Mouse (Mus musculus): ENCODE data around the gene Oaz2. TPM values are rescaled to one million over a fixed set of nuclear protein-coding genes. Genes with fewer than 3 reads are reported as not detected.
A peak's percentile ranks its signal among the peaks of the same experiment; 100 is the strongest.

Oaz2 gene
- 33.6 and 40.3 TPM in 2 replicates for total RNA-seq (2014; fragmentation: Nextera tagmentation)
- 35.3 and 44.5 TPM in 2 replicates for total RNA-seq (2017)

- ATAC-seq (replicated peaks; ENCODE audit: poor library complexity, severe bottlenecking), result no peak
Observed at GRCm38 (mm10) chr9:65667701-65668100, at the start of gene Oaz2. TSS of gene Oaz2 (plus strand) at chr9:65668001.

- ATAC-seq (replicated peaks; ENCODE audit: poor library complexity, severe bottlenecking), result no peak
Observed at GRCm38 (mm10) chr9:65619311-65619710, 48.5 kb upstream of the Oaz2 start.

GRCm38 (mm10) chr9:65621196-65621595 is 46.6 kb upstream of the Oaz2 start:
- no peak for ATAC-seq (replicated peaks; ENCODE audit: poor library complexity, severe bottlenecking)

- ATAC-seq (replicated peaks; ENCODE audit: poor library complexity, severe bottlenecking), result no peak
Observed at GRCm38 (mm10) chr9:65621666-65622065, 46.1 kb upstream of the Oaz2 start.

- ATAC-seq (replicated peaks; ENCODE audit: poor library complexity, severe bottlenecking), result no peak
Observed at GRCm38 (mm10) chr9:65622826-65623225, 45.0 kb upstream of the Oaz2 start.

- ATAC-seq (replicated peaks; ENCODE audit: poor library complexity, severe bottlenecking), result no peak
Observed at GRCm38 (mm10) chr9:65624266-65624665, 43.5 kb upstream of the Oaz2 start.

GRCm38 (mm10) chr9:65629025-65629766 is 38.6 kb upstream of the Oaz2 start, which contains the start of gene Rbpms2:
TSS of gene Rbpms2 (plus strand) at chr9:65629648.
- 0 out of 2 replicates have a peak, but pooled peaks have one; percentile 1 for ATAC-seq (replicated peaks; ENCODE audit: poor library complexity, severe bottlenecking)

- peak; percentile 33 for ATAC-seq (replicated peaks; ENCODE audit: poor library complexity, severe bottlenecking)
Observed at GRCm38 (mm10) chr9:65629767-65630630, 37.8 kb upstream of the Oaz2 start.

- peak; percentile 16; the same call in 1 of the 2 replicates for ATAC-seq (replicated peaks; ENCODE audit: poor library complexity, severe bottlenecking)
Observed at GRCm38 (mm10) chr9:65630631-65631353, 37.0 kb upstream of the Oaz2 start.

GRCm38 (mm10) chr9:65631354-65632021 is 36.3 kb upstream of the Oaz2 start:
- ATAC-seq (replicated peaks; ENCODE audit: poor library complexity, severe bottlenecking), result peak; percentile 42

GRCm38 (mm10) chr9:65635766-65636165 is 32.0 kb upstream of the Oaz2 start:
- ATAC-seq (replicated peaks; ENCODE audit: poor library complexity, severe bottlenecking), result no peak

GRCm38 (mm10) chr9:65636926-65637325 is 30.9 kb upstream of the Oaz2 start:
- ATAC-seq (replicated peaks; ENCODE audit: poor library complexity, severe bottlenecking), result no peak

- no peak for ATAC-seq (replicated peaks; ENCODE audit: poor library complexity, severe bottlenecking)
Observed at GRCm38 (mm10) chr9:65639065-65639464, 28.7 kb upstream of the Oaz2 start.

GRCm38 (mm10) chr9:65640838-65641410 is 26.9 kb upstream of the Oaz2 start:
- ATAC-seq (replicated peaks; ENCODE audit: poor library complexity, severe bottlenecking), result no peak

- ATAC-seq (replicated peaks; ENCODE audit: poor library complexity, severe bottlenecking), result no peak
Observed at GRCm38 (mm10) chr9:65641446-65642052, 26.3 kb upstream of the Oaz2 start.

GRCm38 (mm10) chr9:65642546-65642945 is 25.3 kb upstream of the Oaz2 start:
- no peak for ATAC-seq (replicated peaks; ENCODE audit: poor library complexity, severe bottlenecking)

- no peak for ATAC-seq (replicated peaks; ENCODE audit: poor library complexity, severe bottlenecking)
Observed at GRCm38 (mm10) chr9:65644960-65645359, 22.8 kb upstream of the Oaz2 start.

- no peak for ATAC-seq (replicated peaks; ENCODE audit: poor library complexity, severe bottlenecking)
Observed at GRCm38 (mm10) chr9:65645984-65646383, 21.8 kb upstream of the Oaz2 start.

- ATAC-seq (replicated peaks; ENCODE audit: poor library complexity, severe bottlenecking), result no peak
Observed at GRCm38 (mm10) chr9:65646782-65647181, 21.0 kb upstream of the Oaz2 start.
